Mouse (Mus musculus): ENCODE results near the gene Rxra. TPM values are rescaled to one million over a fixed set of nuclear protein-coding genes. Genes with fewer than 3 reads are reported as not detected.

The Rxra gene
- polyA plus RNA-seq, 1 experiment = 60.0 TPM

- DNase-seq (ENCODE audit: low spot score) = no peak
Measured at GRCm38 (mm10) chr2:27670746-27671145, 5.5 kb upstream of the Rxra start.

GRCm38 (mm10) chr2:27671633-27672091 lies 4.6 kb upstream of the Rxra start:
- DNase-seq (ENCODE audit: low spot score) = peak; percentile 46

GRCm38 (mm10) chr2:27676478-27677325 lies 462 bp downstream of the Rxra start:
- peak; percentile 77 for DNase-seq (ENCODE audit: low spot score)

GRCm38 (mm10) chr2:27677411-27678310 lies 1.4 kb downstream of the Rxra start:
- DNase-seq (ENCODE audit: low spot score) = peak; percentile 56

- no peak for DNase-seq (ENCODE audit: low spot score)
Measured at GRCm38 (mm10) chr2:27678331-27678730, 2.1 kb downstream of the Rxra start.

- DNase-seq (ENCODE audit: low spot score) = no peak
Measured at GRCm38 (mm10) chr2:27678836-27679480, 2.7 kb downstream of the Rxra start.

- DNase-seq (ENCODE audit: low spot score) = no peak
Measured at GRCm38 (mm10) chr2:27679621-27680025, 3.4 kb downstream of the Rxra start.

GRCm38 (mm10) chr2:27680058-27680457 lies 3.8 kb downstream of the Rxra start:
- no peak for DNase-seq (ENCODE audit: low spot score)

- no peak for DNase-seq (ENCODE audit: low spot score)
Measured at GRCm38 (mm10) chr2:27680595-27680994, 4.4 kb downstream of the Rxra start.

- DNase-seq (ENCODE audit: low spot score) = no peak
Measured at GRCm38 (mm10) chr2:27681426-27681825, 5.2 kb downstream of the Rxra start.

- no peak for DNase-seq (ENCODE audit: low spot score)
Measured at GRCm38 (mm10) chr2:27682096-27682495, 5.9 kb downstream of the Rxra start.

- DNase-seq (ENCODE audit: low spot score) = no peak
Measured at GRCm38 (mm10) chr2:27684017-27684657, 7.9 kb downstream of the Rxra start.

- no peak for DNase-seq (ENCODE audit: low spot score)
Measured at GRCm38 (mm10) chr2:27685917-27686316, 9.7 kb downstream of the Rxra start.

GRCm38 (mm10) chr2:27686335-27686734 lies 10.1 kb downstream of the Rxra start:
- DNase-seq (ENCODE audit: low spot score) = no peak

GRCm38 (mm10) chr2:27687041-27687440 lies 10.8 kb downstream of the Rxra start:
- no peak for DNase-seq (ENCODE audit: low spot score)

- no peak for DNase-seq (ENCODE audit: low spot score)
Measured at GRCm38 (mm10) chr2:27687973-27688372, 11.7 kb downstream of the Rxra start.

GRCm38 (mm10) chr2:27690714-27691113 lies 14.5 kb downstream of the Rxra start:
- DNase-seq (ENCODE audit: low spot score) = no peak

GRCm38 (mm10) chr2:27691139-27691720 lies 15.0 kb downstream of the Rxra start:
- DNase-seq (ENCODE audit: low spot score) = no peak

- no peak for DNase-seq (ENCODE audit: low spot score)
Measured at GRCm38 (mm10) chr2:27692608-27693007, 16.4 kb downstream of the Rxra start.

- DNase-seq (ENCODE audit: low spot score) = no peak
Measured at GRCm38 (mm10) chr2:27693684-27694083, 17.4 kb downstream of the Rxra start.

- DNase-seq (ENCODE audit: low spot score) = peak; percentile 52
Measured at GRCm38 (mm10) chr2:27699574-27699973, 23.3 kb downstream of the Rxra start.

All from urinary bladder, adult 2 months (tissue).